Mouse (Mus musculus) layer of hippocampus, postnatal 14 days (tissue): ENCODE measurements around the gene Amigo2. TPM values are rescaled to one million over a fixed set of nuclear protein-coding genes. Genes with fewer than 3 reads are reported as not detected.

Source experiments
- DNase-seq, 2 experiments: peaks; one replicate each; pipeline ENCODE4 v3.0.0; 2021 to 2022; ENCODE audit warnings: low spot score in 2 of 2, mixed read lengths in 1 of 2
- total RNA-seq, 2 experiments: library from RNA; stranded (reverse); gene quantifications; 2 replicates each; pipeline ENCODE4 v1.2.3; 2021

Gene Amigo2
- total RNA-seq, 2 experiments from 2014 or later = 21.1 to 26.2 TPM

DNA sequence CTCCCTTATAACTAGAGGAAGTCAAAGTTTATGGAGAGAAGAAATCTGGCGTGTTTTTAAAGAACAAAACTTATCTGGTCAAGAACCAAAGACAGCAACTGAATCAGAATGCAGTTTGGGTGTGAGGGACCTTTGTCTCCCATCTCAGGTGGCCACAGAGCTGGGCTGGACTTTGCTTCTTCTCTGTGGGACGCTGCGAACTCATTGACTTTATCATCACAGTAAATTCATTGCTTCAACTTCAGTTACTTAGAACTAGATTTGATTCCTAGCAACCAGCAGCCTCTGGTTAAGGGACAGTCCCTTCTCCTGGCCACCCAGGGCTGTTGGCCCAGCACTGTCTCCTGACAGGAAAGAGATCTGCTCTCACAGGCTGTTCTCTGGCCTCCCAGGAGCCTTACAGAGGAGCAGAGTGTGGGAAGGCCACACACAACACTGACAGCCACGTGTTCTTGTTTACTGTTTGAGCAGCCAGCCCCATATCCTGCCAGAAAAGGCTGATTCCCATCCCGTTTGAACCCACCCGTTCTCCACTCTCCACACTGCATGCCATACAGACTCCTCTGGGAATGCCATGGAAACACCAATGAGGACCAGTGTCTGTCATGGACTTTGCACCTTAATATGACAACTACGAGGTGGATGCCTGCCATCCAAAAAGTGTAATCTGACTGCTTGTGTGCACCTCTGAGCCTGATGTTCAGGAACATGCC is 25.1 kb upstream of the Amigo2 start:
- DNase-seq = no peak

DNA sequence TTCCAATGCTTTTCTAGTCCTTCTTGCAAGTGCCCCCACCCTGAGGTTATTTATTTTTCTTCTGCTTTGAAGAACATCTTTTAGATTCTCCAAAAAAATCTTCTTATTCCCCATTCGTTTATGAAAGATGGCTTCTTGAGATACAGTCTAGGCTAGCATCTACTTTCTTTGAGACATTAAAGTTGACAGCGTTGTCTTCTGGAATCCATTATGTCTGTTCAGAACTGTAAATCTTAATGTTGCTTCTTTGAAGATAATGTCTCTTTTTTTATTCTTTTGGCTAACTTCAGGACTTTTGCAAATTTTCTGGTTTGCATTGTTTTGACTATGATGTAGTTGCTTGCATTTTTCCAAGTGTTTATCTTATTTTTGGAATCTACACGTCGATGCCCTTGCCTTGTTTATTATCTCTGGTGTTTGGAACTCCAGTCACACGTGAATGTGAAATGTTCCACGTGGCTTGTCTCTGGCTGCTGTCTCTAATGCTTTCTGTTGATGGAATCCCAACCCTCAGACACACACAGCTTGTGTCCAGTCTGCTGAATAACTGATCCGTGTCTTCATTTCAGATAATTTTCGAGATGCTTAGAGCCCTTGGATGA is 20.1 kb upstream of the Amigo2 start:
- DNase-seq = no peak

DNA sequence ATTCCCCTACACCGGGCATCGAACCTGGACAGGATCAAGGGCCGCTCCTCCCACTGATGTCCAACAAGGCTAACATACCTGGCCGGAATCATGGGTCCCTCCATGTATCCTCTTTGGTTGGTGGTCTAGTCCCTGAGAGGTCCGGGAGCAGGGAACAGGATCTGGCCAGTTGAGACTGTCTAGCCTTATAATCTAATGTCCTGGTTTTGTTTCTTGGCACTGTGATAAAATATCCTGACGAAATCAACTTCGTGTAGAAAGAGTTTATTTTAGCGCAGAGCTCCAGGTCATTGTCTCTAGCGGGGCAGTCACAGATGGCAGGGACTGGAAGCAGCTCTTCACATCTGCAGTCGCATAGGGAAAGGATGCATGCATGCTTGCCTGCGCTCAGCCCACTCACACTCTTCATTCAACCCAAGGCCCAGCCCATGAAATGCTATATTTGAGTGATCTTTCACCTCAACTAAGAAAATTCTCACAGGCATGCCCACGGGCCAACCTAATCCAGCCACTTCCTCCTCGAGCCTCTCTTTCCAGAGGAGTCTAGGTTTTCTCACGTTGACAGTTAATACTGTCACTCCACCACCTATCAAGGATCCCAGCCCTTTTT is 19.3 kb upstream of the Amigo2 start:
- DNase-seq = no peak

DNA sequence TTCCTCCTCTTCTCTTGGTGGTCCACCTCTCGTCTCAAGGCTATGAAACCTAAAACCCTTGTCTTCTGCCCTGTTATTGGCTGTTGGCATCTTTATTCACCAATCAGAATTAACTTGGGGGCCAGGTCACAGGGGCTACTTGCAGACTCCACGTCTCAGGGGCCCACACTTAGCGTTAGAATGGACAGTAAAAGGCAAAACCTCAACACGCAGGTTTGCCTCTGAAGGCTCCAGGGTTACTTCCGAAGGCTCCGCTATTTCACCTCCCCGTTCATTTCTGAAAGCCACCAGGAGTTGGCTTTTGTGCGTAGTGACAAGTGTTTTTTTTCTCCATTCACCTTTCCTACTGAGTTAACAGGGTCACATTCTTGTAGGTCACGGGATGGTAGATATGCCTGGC is 15.2 kb upstream of the Amigo2 start:
- no peak for DNase-seq

DNA sequence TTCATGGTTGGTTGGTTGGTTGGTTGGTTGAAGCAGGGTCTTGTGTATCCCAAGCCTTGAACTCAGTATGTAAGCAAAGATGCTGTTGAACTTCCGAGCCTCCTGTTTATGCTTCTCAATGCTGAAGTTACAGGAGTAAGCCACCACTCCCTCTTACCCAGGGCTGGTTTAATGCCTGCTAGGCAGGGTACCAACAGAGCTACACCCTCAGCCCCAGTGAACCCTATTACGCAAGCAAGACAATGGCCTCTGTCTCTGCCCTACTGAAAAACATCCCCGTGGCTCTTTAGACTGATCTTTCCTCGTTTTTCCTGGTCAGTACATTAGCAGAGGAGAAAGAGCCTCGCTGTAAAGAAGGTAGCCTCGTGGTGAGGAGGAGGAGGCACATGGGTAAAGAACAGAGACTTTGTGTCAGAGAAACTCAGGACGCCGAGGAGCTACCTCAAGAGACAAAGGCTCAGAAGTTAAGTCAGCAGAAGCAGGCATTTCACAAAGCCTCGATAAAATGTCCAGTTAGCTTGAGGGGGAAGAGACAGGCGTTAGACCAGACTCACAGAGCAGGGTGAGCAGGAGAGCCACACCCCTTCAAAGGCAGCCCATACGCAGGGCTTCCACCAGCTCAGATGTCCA is 13.0 kb upstream of the Amigo2 start:
- no peak for DNase-seq

DNA sequence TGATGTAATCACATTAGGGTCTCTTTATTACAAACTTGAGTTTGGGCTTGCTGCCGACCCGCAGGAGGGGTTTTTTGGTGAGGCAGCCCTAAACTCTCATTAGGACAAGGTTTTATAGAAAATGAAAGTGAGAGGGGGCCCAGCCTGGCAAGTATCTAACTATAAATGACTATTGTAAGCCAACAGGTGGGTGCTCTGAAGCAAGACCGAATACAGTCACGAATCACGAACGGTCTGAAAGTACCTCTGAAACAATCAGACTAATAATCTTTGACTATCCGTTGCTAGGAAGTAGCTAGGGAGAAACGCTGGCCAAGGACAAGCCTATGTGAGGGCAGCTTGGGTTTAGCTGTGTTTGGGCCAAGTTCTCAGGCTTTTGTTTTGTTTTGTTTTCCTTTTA is 12.2 kb upstream of the Amigo2 start:
- no peak for DNase-seq

DNA sequence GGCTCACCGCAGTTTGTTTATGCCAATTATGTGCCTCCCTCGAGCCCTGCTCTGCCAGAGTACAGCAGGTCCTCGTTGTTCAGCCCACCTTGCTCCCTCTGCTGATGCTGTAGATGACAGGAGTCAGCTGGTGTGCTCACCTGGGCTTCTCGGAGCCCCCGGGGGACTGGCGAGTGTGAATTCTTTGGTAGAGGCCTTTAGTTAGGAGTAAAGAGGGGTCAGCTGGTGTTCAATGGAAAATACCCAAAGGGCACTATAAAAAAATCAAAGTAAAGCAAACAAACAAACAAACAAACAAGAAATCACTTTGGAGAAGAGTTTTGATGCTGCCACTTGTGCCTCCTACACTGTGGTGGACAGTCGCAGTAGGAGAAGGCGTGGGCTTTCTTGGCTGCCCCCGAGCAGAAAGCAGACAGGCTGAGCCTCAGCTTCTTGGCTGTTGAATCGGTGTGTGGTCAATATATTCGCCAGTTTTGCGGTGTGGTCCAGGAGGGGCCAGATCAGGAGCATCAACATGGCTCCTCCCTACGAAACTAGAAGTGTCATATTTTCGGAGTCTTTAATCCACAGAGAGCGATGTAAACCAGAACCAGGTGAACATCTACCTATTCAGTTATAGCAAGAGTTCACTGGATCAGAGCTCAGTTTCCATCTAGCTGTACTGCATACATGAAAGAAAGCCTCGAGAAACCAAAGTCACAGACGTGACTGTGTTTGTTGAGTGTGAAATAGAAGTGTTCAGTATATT is 11.6 kb upstream of the Amigo2 start:
- DNase-seq = no peak

DNA sequence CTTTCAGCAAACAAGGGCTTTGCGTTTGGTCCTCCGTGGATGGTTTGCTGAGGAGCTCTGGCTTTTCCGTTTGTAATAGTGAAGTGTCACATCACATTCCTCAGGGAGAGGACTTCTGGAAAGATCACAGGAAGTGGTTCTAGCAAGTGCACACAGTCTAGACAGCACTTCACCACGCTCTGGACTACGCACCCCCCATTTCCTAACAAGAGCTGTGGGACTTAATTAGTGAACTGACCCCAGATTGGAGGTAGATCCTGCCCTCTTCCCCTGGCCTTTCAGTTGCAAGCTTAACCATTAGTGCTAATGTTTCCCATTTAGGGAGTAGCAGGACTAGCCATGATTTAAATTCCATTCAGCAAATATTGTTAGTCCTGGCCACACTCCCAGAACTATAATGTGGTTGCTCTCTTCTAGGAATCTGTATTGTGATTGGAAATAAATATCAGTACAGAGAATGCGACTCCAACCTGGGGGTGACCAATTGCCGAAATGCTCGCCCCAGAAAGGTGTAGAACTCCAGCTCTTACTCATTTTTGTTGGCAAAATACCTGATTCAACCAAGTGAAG is 10.2 kb upstream of the Amigo2 start:
- no peak for DNase-seq

DNA sequence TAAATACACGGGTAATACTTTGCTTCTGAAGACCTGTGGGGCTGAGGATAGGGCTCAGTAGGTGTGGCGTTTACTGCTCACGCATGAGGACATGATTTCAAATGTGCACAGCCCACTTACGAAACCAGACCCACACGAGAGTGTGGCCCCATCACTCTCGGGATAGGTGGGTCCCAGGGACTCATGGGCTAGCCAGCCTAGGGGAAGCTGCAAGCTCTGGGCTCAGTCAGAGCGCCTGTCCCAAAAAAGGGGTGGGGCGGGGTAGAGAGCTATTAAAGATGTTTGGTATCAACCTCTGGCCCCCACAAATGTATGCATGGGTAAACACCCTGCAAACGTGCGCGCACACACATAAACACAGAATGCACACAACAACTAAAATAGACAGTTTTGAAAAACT is 9.3 kb upstream of the Amigo2 start:
- no peak for DNase-seq

DNA sequence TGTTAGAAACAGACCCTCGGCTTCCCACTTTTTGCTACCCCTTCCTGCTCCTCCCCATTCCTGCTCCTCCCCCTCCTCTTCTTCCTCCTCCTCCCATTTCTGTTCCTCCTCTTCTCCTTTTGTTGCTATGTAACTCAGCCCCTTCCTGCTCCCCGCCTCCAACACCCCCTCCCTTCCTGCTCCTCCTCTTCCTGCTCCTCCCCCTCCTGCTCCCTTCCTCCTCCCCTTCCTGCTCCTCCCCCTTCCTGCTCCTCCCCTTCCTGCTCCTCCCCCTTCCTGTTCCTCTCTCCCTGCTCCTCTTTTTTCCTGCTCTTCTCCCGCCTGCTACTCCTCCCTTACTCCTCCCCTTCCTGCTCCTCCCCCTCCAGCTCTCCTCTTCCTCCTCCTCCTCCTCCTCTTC is 8.7 kb upstream of the Amigo2 start:
- no peak for DNase-seq

DNA sequence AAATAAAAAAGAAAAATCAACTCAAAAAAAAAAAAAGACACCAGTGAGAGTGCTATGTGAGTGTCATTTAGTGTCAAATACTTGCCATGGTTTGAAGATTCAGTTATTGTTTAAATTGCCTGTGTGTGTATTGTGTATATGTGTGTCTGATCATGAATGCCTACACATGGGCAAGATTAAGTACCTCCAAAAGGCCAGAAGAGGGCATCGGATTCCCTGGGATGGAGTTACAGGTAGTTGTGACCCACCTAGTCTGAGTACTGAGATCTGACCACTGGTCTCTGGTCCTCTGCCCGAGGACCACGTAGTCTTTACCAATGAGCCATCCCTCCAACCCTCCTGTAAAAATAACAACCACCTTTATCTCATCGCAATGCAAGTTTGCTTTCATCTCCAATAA is 7.3 kb upstream of the Amigo2 start:
- no peak for DNase-seq

DNA sequence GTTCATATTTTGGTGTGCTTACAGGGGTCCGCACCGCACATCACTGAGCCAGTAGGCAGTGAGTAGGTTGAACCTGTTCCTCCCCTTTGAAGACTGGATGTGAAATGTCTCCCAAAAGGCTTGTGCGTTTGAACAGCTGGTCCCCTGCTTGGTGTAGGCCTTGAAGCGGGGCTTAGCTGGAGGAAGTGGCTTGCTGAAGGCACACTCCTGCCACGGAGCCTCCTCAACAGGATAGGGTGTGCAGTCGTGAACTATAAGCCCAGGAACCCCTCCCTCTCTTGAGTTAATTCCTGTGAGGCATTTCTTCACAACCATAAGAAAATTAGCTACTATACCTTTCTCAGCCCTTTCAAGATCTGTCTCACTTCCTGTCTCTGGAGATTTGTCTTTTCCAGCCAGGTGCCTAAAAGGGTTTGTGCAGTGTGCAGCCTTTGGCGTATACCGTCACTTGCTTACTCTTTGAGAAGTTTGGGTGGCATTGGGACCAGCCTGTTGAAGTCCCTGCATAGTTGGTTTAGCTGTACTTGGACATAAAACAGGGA is 5.5 kb upstream of the Amigo2 start:
- no peak for DNase-seq

DNA sequence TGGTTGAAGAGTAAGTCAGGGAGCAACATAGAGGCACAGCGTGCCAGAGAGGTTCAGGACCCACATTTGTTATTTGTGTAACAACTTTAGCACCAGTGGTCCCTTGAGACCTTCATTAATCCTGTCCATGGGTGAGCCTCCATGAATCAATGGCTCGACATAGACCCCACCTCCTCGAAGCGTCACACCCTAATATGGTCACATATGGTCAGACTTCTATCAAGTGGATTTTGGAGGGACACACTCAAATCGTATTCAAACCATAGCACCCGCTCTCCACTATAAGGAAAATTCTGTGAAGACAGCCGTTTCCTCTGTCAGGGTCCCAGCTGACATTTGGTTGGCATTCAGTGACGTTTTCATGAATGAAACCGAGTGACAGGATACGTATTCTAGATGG is 2.2 kb upstream of the Amigo2 start:
- no peak for DNase-seq

DNA sequence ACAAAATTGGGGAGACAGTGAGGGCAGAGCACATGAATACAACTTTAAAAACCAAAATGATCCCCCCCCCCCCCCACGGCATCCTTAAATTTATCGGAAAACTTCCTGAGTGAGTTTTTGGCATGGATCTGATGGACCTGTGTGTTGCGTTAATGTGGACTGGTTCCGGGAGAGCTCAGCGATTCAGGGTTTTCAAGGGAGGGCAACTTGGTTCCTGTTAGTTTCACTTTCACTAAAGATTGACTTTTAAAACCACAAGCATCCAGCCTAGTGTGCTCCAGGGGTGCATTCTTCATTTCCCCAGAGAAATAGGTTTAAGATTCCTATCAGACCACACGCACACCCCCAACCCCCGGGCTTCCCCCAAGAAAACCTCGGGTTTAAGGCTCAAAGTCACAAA is 1.2 kb upstream of the Amigo2 start:
- DNase-seq = no peak

DNA sequence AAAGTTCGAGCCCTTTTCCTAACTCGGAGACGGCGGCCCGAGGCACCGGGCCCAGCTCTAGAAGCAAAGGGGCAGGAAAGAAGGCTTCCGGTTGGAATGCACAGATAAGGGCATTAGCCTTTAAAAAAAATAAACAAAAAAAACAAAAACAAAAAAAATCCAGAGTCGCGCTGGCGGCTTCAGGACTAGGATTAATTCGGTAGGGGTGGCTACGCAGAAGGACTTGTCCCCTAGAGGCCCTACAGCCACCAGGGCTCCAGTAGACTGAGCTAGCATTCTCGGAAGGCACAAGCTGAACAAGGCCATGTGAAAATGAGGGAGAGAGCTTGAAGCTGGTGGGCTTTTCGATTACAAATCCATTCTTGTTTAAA is 689 bp upstream of the Amigo2 start:
- DNase-seq = no peak

DNA sequence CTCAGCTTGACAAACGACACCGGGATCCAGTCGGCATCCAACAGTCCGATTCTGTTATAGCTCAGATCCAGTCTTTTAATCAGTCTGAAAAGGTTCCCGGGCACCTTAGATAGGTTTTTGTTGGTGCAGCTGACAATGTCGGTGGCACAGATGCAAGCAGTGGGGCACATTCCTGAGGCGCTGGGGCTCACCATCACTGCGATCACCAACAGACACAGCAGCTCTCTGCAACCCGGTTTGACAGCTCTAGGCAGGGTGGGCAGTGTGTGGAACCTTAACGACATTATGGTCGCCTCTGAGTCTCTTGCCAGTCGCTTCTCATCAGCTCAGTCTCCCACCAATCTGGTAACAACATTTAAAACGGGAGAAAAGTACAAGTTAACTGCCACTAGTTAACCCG is 831 bp downstream of the Amigo2 start:
- DNase-seq = no peak

DNA sequence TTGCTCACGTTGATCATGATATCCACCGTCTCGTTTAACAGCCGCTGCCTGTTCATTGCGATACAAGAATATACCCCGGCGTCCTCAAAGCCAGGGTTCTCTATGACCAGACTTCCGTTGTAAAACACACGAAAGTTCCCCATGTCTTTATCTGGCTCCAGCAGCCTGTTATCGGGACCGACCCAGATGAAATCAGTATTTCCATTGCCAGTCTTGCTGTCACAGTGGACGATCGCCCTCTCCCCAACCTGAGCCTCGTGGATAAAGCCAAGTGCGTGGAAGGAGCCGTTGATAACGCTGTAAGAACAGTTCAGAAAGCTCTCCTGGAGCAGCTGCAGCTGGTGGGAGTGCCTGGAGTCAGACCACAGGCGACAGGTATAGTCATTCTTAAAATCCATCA is 1.7 kb downstream of the Amigo2 start:
- no peak for DNase-seq

DNA sequence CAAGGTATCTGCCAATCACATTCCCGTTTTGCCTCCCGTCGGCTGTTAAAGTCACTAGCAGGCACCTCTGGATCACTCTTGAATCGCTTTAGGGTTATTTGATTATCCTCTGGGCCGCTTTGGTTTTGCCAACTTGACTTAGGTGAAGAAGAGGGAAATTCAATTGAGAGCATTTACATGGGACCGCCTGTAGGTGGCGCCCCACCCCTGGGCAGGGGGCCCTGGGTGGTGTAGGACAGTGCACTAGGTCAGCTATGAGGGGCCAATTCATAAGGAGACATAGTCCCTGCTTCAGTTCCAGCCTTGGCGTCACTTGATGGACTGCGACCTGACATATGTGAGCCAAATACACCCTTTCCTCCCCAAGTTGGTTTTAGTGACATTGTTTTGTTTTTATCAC is 10.1 kb downstream of the Amigo2 start:
- no peak for DNase-seq

DNA sequence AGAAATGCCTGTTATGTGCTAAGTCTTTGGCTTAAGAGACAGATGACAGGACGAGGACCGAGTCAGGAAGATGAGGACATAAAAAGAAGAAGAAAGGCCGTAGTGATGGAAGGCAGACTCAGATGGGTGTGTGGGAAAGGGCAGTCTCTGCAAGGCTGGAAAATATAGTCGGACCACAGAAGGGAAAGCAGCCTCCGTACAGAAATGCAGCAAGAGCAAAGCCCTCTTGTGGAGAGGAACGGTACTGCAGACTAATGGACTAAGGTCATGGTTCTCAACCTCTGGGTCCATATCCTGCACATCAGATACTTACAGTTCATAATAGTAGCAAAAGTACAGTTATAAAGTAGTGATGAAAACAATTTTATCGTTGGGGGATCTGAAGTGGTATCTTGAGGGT is 11.9 kb downstream of the Amigo2 start:
- DNase-seq = no peak

DNA sequence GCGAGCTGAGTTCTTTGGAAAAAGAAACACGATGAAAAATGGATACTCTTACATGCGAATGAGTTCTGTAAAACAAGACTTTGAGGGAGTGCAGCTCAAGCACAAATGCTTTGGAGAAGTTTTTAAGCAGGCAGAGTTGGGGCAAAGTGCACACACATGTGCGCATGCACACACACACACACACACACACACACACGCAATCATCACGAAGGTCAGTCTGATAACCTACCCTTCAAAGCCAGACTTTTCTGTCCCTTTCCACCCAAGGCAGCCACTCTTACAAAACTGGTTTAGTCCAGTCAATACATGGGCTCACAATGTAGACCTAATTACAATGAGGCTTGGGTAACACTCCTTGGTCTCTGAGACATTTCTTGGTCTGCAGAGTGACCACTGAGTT is 13.0 kb downstream of the Amigo2 start:
- no peak for DNase-seq

DNA sequence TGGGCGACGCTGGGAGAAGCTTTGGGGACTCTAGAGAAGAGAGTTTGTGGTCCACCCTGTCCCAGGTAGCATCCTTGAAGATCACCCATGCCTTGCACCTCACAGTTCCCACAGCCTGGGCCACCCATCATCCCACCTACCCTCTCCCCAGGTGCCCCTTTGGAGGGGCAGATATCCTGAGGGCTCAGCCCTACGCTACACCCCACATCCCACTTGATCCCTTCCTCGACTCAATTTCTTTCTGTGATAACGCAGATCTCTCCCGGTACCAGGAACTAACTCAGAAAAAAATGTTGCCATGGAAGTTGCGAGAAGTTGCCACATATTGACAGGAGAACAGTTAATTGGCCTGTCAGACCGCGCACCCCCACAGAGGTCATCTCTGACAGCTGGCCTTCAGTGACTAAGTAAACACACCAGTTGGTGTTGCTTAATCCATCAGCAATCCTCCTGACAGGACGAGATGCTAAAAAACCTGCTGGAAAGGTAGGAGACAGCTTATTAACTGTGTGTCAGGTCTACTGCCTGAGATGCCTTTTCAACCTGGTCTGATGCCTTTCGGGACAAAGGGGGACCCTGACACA is 17.5 kb downstream of the Amigo2 start:
- DNase-seq = no peak
